Mouse (Mus musculus) embryonic fibroblast, embryonic 13.5 days (primary cell): ENCODE measurements around the gene Serpina3j. TPM values are rescaled to one million over a fixed set of nuclear protein-coding genes. Genes with fewer than 3 reads are reported as not detected.

Experiments
- H3K27ac ChIP-seq: 2 replicates; pipeline ENCODE4 v1.5.1; 2012; ENCODE audit warnings: low read length, control low read depth, inconsistent platforms; ENCODE audit not compliant: insufficient read depth
- H3K4me1 ChIP-seq: 2 replicates; pipeline ENCODE4 v1.6.1; 2011; ENCODE audit warnings: low read length; ENCODE audit not compliant: control insufficient read depth, insufficient read depth
- H3K4me3 ChIP-seq: 2 replicates; pipeline ENCODE4 v1.5.1; 2011; ENCODE audit warnings: mild to moderate bottlenecking, control low read depth, low read length; ENCODE audit not compliant: insufficient read depth
- CTCF ChIP-seq: IDR thresholded peaks from 2 replicates; pipeline ENCODE4 v1.5.1; 2011; ENCODE audit warnings: mild to moderate bottlenecking, control low read depth, low read length, moderate library complexity, borderline replicate concordance; ENCODE audit not compliant: insufficient read depth
- POLR2A ChIP-seq: IDR thresholded peaks from 2 replicates; pipeline ENCODE4 v1.6.1; 2011; ENCODE audit warnings: low read depth, mild to moderate bottlenecking, control low read depth, low read length, moderate library complexity
- polyA plus RNA-seq: library from polyadenylated mRNA; stranded (reverse); fragments of >200 nt; gene quantifications from 2 replicates; pipeline ENCODE4 v1.2.4, GENCODE M21; 2011; ENCODE audit warnings: low read depth; ENCODE audit not compliant: missing spikeins, insufficient read length

Gene Serpina3j
- not detected in 2 replicates for polyA plus RNA-seq

DNA sequence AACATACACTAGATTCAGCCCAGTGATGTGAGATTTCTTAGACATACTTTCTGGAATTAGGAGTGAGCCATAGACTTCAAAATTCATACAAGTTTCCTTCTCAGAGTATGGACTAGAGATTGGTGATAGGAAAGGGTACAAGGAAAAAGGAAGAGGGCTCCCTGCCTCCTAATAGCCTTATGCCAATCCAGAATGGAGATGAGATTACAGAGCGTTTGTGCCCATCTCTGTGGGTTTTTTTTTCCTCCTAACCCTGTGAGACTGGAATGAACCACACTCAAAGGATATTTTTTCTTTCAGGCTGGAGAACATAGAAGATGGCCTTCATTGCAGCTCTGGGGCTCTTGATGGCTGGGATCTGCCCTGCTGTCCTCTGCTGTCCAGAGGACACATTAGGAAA is at the start of gene Serpina3j:
Gene Serpina3j, plus strand, starts transcription at position 301 of the 400 bp plus-strand sequence.
- H3K4me1 ChIP-seq: no peaks in the 10 kb centered on the region
- no peak within 1 kb of the TSS for H3K27ac ChIP-seq
- no peak within 1 kb of the TSS for H3K4me3 ChIP-seq
- TF ChIP-seq CTCF: no peak
- no peak for TF ChIP-seq POLR2A

- no peak overlapping the region for H3K27ac ChIP-seq
- no peak overlapping the region for H3K4me3 ChIP-seq
- H3K4me1 ChIP-seq: peaks cover 4% of the 10 kb centered on the region
- no peak for TF ChIP-seq CTCF
- TF ChIP-seq POLR2A: no peak
Observed at GRCm38 (mm10) chr12:104266374-104266773, 48.0 kb upstream of the Serpina3j start.

- Histone ChIP-seq H3K4me1 (no peaks in the 10 kb centered on the region), H3K4me3 (no peak overlapping the region), H3K27ac (no peak overlapping the region)
- TF ChIP-seq CTCF: no peak
- TF ChIP-seq POLR2A: no peak
Observed at GRCm38 (mm10) chr12:104278216-104279055, 35.9 kb upstream of the Serpina3j start.

GRCm38 (mm10) chr12:104279056-104279435 is 35.3 kb upstream of the Serpina3j start:
- no peak overlapping the region for H3K4me3 ChIP-seq
- no peaks in the 10 kb centered on the region for H3K4me1 ChIP-seq
- H3K27ac ChIP-seq: no peak overlapping the region
- TF ChIP-seq CTCF (no peak), POLR2A (no peak)

GRCm38 (mm10) chr12:104283380-104283779 is 31.0 kb upstream of the Serpina3j start:
- Histone ChIP-seq H3K4me3 (no peak overlapping the region), H3K27ac (no peak overlapping the region), H3K4me1 (no peaks in the 10 kb centered on the region)
- TF ChIP-seq POLR2A (no peak), CTCF (no peak)

- Histone ChIP-seq H3K4me3 (no peak overlapping the region), H3K4me1 (no peaks in the 10 kb centered on the region), H3K27ac (no peak overlapping the region)
- TF ChIP-seq POLR2A (no peak), CTCF (no peak)
Observed at GRCm38 (mm10) chr12:104288336-104288735, 26.0 kb upstream of the Serpina3j start.

DNA sequence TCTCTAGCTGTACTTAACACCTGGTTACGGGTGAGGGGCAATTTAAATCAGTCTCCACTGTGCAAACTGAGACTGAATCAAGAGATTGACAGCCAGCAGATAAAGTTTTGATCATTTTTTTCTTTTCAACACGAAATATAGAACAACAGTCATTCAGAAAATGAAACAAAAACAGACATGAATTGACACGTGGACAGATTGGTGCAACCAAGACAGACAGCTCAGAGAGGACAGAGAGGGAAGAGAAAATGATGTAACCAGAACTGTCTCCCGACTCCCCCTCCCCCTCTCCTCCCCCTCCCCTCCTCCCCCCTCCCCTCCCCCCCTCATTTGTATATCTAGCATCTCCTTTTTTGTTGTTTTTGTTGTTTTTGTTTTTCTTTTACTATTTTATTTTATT is 24.5 kb upstream of the Serpina3j start:
- Histone ChIP-seq H3K4me3 (no peak overlapping the region), H3K4me1 (no peaks in the 10 kb centered on the region), H3K27ac (no peak overlapping the region)
- TF ChIP-seq CTCF (no peak), POLR2A (no peak)

DNA sequence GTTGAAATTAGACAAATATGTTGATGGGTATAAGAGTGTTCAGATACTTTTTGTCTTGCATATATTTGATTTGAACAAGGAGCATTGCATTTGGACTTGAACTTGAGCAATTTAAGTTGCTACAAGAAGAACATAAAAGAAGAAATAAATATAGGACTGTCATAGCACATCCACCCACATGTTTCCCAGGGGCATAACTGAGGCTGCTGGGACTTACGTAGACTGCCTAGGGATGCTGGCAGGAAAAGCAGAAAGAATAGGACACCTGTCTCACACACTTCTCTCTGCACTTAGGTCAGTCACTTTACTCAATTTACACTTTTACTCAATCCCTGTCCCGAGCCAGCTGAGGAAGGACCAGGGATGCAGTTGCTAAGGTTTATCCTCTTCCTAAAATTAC is 20.4 kb upstream of the Serpina3j start:
- Histone ChIP-seq H3K4me3 (no peak overlapping the region), H3K4me1 (no peaks in the 10 kb centered on the region), H3K27ac (no peak overlapping the region)
- TF ChIP-seq POLR2A: no peak
- no peak for TF ChIP-seq CTCF

DNA sequence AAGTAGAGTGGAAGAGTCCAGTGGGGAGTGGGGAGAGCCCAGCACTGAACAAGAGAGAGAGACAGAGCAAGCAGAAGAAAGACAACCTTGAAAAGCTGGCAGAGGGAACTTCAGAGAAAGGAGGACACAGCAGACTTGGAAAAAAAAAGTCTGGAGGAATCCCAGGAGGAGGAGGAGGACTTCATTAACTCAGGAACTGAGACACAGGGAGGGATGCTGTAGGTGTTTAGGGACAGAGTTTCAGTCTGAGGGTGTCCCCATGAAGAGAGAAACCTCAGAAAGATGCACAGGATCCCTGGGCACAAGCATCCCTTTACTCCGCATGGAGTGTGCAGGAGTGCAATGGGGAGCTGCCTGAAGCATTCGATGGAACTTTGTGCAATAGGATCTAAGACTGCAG is 16.3 kb upstream of the Serpina3j start:
- Histone ChIP-seq H3K27ac (no peak overlapping the region), H3K4me3 (no peak overlapping the region)

GRCm38 (mm10) chr12:104305991-104306390 is 8.4 kb upstream of the Serpina3j start:
- no peak overlapping the region for H3K4me3 ChIP-seq
- no peaks in the 10 kb centered on the region for H3K4me1 ChIP-seq
- TF ChIP-seq CTCF (no peak), POLR2A (no peak)
- H3K27ac ChIP-seq: no peak overlapping the region

More for the DNA sequence above, 16.3 kb upstream of the Serpina3j start:
- TF ChIP-seq CTCF: no peak
- no peaks in the 10 kb centered on the region for H3K4me1 ChIP-seq
